Mouse (Mus musculus) lung, postnatal 0 days (tissue): ENCODE results near the gene Entpd3.

Source experiments
- CTCF ChIP-seq: IDR thresholded peaks from 2 replicates; pipeline ENCODE4 v1.5.1; 2016; ENCODE audit warnings: antibody characterized with exemption, mild to moderate bottlenecking
- EP300 ChIP-seq: IDR thresholded peaks from 2 replicates; pipeline ENCODE4 v1.6.1; 2016; ENCODE audit warnings: antibody characterized with exemption, mild to moderate bottlenecking, control low read depth

- TF ChIP-seq CTCF (no peak), EP300 (no peak)
Measured at GRCm38 (mm10) chr9:120539662-120540251, at the start of gene Entpd3.
